Mouse (Mus musculus) erythroblast, embryonic 14.5 days (primary cell): Measurements from ENCODE around the gene Kcnip2.

Experiments used
- GATA1 ChIP-seq: IDR thresholded peaks from 2 replicates; pipeline ENCODE4 v1.6.1; 2012; ENCODE audit warnings: low read length, inconsistent platforms, mixed read lengths
- TAL1 ChIP-seq: IDR thresholded peaks from 3 replicates; pipeline ENCODE4 v1.6.1; 2012; ENCODE audit warnings: low read length, inconsistent platforms, mixed read lengths

DNA sequence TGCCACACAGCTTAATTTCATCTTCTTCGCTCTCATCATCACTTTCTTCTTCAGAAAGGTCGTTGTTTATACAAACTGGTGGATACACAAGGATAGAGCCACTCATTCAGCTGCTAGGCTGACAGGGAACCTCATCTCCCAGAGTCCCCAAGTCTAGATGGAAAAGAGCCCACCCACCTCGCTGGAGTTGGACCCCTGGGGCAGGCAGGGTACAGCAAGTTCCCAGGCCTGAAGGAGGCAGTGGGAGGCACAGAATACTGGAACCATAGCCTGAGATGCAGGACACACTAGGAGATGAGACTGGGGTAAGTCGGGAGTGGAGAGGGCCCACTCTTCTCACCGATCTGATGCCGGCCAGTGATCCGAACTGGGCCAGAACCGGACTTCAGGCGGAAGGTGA is 67.7 kb downstream of the Kcnip2 start:
- TF ChIP-seq TAL1: no peak
- TF ChIP-seq GATA1: no peak
